Mouse (Mus musculus): ENCODE results near the gene Gas1. TPM values are rescaled to one million over a fixed set of nuclear protein-coding genes. Genes with fewer than 3 reads are reported as not detected.
A peak's percentile ranks its signal among the peaks of the same experiment; 100 is the strongest.

Gene Gas1
- polyA plus RNA-seq, 1 experiment from 2014 or later: 158 TPM

DNA sequence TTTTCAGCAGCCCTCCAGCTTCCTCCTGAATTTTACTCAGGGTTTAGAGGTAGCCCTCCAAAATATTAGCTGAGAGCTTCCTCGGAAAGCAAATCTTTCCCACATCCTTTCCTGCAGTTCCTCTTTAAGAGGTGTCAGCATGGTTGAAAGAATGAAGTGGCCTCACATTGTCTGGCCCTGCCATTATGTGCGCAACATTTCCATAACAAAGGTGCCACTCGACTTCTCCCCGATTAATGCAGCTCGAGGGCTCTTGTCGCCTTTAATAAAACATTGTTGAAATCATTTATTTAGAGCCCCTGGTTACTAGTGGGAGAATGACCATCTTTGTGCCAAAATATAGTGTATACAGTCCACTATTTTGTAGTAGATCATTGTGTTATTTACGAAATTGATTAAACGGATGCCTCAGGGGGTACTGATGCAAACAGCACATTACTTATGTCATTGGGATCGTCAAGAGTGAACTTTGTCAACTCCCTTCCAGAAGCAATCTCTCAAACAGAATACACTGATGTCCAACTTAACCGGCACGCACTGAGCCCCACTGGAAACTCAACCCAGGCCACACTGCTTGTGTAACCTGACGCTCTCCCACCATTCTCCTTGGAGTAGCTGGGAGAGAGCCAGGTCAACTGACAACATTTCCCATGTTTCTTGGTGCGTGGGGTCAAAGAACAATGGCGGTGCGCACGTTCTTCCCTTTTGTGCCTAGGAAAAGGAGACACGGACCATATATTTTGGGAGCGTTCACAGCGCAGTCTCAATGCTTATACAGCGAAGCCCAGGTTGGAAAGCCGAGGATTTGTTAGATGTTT lies 6.1 kb downstream of the Gas1 start:
- H3K4me3 ChIP-seq (ENCODE audit: low read depth, low read length): no peak overlapping the region
- no peaks in the 10 kb centered on the region for H3K9me3 ChIP-seq (ENCODE audit: control insufficient read depth, low read length)
- no peak overlapping the region for H3K9ac ChIP-seq (ENCODE audit: low read depth, low read length)
- 73% methylated on average over 21 of the region's 21 CpGs for WGBS
- no peak overlapping the region for H3K4me2 ChIP-seq (ENCODE audit: low read depth, low read length)
- no peaks in the 10 kb centered on the region for H3K27me3 ChIP-seq (replicated peaks; ENCODE audit: control insufficient read depth, insufficient read depth, low read length)
- H3K36me3 ChIP-seq (ENCODE audit: control insufficient read depth, insufficient read depth, low read length): peaks cover 19% of the 10 kb centered on the region
- DNase-seq (ENCODE audit: low spot score) (no peak), ATAC-seq (ENCODE audit: low read depth) (no peak)
- H3K27ac ChIP-seq (replicated peaks; ENCODE audit: low read depth, low read length): no peak overlapping the region
- H3K4me1 ChIP-seq (ENCODE audit: control insufficient read depth, insufficient read depth, low read length): peaks cover 19% of the 10 kb centered on the region

GRCm38 (mm10) chr13:60169026-60169425 lies 8.1 kb downstream of the Gas1 start:
- no peak overlapping the region for H3K4me3 ChIP-seq (ENCODE audit: low read depth, low read length)
- no peak overlapping the region for H3K4me2 ChIP-seq (ENCODE audit: low read depth, low read length)
- H3K36me3 ChIP-seq (ENCODE audit: control insufficient read depth, insufficient read depth, low read length): 0 out of 2 replicates have a peak, but pooled peaks cover 4% of the 10 kb centered on the region
- no peak for DNase-seq (ENCODE audit: low spot score)
- no peak overlapping the region for H3K9ac ChIP-seq (ENCODE audit: low read depth, low read length)
- ATAC-seq (ENCODE audit: low read depth): no peak
- no peaks in the 10 kb centered on the region for H3K27me3 ChIP-seq (replicated peaks; ENCODE audit: control insufficient read depth, insufficient read depth, low read length)
- WGBS: 98% methylated on average over 2 of the region's 2 CpGs
- H3K9me3 ChIP-seq (ENCODE audit: control insufficient read depth, low read length): no peaks in the 10 kb centered on the region
- H3K27ac ChIP-seq (replicated peaks; ENCODE audit: low read depth, low read length): no peak overlapping the region
- H3K4me1 ChIP-seq (ENCODE audit: control insufficient read depth, insufficient read depth, low read length): peaks cover 19% of the 10 kb centered on the region

DNA sequence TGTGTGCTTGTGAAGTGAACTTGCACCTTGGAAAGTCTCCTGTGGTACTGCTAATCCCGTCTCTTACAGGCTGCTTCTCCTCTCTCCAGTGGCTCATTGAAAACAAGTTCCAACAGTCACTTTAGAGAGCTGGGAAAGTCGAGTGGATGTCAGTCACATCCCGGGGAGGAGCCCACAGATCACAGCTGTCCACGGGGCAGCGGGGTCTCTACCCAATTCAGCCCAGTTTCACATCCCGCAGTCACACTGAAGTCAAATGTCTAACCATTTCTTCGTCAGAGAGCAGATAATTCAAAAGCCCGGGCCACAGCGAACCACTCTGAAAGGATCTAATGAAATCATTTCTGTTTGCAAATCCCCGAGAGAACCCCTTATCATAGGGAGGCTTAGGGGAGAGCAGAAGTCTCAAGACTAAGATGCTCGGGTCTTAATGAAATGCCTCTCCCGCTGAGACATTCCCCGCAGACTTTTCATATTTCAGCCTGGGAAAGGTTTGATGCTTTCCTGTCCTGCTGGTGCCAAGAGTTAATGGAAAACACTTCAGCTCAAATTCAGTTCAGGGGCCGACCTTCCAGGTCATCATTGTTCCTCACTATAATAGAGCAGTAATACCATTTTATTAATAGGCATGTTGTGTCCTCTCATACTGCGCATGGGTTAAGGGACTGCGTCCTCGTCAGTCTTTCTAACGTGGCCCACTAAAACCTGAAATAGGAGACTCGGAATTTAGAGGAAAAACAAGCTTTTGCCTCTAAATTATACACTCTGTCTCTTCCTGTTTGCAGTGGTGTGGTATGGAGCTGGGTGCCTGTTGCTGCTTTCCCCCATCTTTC lies 20.7 kb downstream of the Gas1 start:
- 13% methylated on average over 19 of the region's 19 CpGs for WGBS
- Histone ChIP-seq H3K4me3 (ENCODE audit: low read depth, low read length) (no peak overlapping the region), H3K9ac (ENCODE audit: low read depth, low read length) (peak overlapping the region; percentile 28; the same call in 1 of the 2 replicates), H3K4me1 (ENCODE audit: control insufficient read depth, insufficient read depth, low read length) (peaks cover 15% of the 10 kb centered on the region), H3K27me3 (replicated peaks; ENCODE audit: control insufficient read depth, insufficient read depth, low read length) (no peaks in the 10 kb centered on the region), H3K27ac (replicated peaks; ENCODE audit: low read depth, low read length) (peak overlapping the region; percentile 59), H3K9me3 (ENCODE audit: control insufficient read depth, low read length) (peaks cover 23% of the 10 kb centered on the region), H3K4me2 (ENCODE audit: low read depth, low read length) (peak overlapping the region; percentile 35), H3K36me3 (ENCODE audit: control insufficient read depth, insufficient read depth, low read length) (no peaks in the 10 kb centered on the region)
- peak; percentile 61 for DNase-seq (ENCODE audit: low spot score)
- no peak; the same call in 1 of the 2 replicates for ATAC-seq (ENCODE audit: low read depth)

DNA sequence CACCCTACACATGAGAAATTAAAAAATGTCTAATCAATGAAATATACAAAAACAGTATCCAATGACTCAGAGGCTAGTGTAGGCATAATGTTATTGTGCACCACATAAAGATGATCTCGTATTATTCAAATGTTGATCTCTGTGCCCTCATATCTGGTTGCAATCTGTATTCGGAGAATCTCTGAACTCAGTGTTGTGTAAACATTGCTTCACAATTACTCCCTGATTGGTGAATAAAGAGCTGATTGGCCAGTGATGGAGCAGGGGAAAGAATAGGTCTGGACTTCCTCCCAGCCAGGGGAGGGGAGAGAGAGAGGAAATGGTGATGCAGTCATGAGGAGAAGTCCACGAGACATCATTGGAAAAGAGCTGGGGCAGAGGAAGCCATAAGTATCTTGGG lies 23.0 kb downstream of the Gas1 start:
- Histone ChIP-seq H3K36me3 (ENCODE audit: control insufficient read depth, insufficient read depth, low read length) (no peaks in the 10 kb centered on the region), H3K9ac (ENCODE audit: low read depth, low read length) (no peak overlapping the region), H3K27ac (replicated peaks; ENCODE audit: low read depth, low read length) (no peak overlapping the region), H3K4me3 (ENCODE audit: low read depth, low read length) (no peak overlapping the region), H3K27me3 (replicated peaks; ENCODE audit: control insufficient read depth, insufficient read depth, low read length) (no peaks in the 10 kb centered on the region), H3K4me1 (ENCODE audit: control insufficient read depth, insufficient read depth, low read length) (peaks cover 15% of the 10 kb centered on the region), H3K9me3 (ENCODE audit: control insufficient read depth, low read length) (peaks cover 23% of the 10 kb centered on the region), H3K4me2 (ENCODE audit: low read depth, low read length) (no peak overlapping the region)
- whole genome bisulfite sequencing: 87% methylated on average over 3 of the region's 3 CpGs
- no peak for DNase-seq (ENCODE audit: low spot score)
- no peak for ATAC-seq (ENCODE audit: low read depth)

GRCm38 (mm10) chr13:60148235-60148634 lies 28.9 kb downstream of the Gas1 start:
- Histone ChIP-seq H3K4me3 (ENCODE audit: low read depth, low read length) (no peak overlapping the region), H3K27ac (replicated peaks; ENCODE audit: low read depth, low read length) (peak overlapping the region; percentile 28; the same call in 1 of the 2 replicates), H3K27me3 (replicated peaks; ENCODE audit: control insufficient read depth, insufficient read depth, low read length) (no peaks in the 10 kb centered on the region), H3K4me1 (ENCODE audit: control insufficient read depth, insufficient read depth, low read length) (peaks cover 17% of the 10 kb centered on the region), H3K9ac (ENCODE audit: low read depth, low read length) (no peak overlapping the region), H3K9me3 (ENCODE audit: control insufficient read depth, low read length) (peaks cover 11% of the 10 kb centered on the region), H3K36me3 (ENCODE audit: control insufficient read depth, insufficient read depth, low read length) (no peaks in the 10 kb centered on the region), H3K4me2 (ENCODE audit: low read depth, low read length) (no peak overlapping the region)
- ATAC-seq (ENCODE audit: low read depth) (no peak), DNase-seq (ENCODE audit: low spot score) (no peak)
- 51% methylated on average over 3 of the region's 3 CpGs for WGBS

GRCm38 (mm10) chr13:60147857-60148181 lies 29.3 kb downstream of the Gas1 start:
- WGBS: 65% methylated on average over 2 of the region's 2 CpGs
- Histone ChIP-seq H3K9me3 (ENCODE audit: control insufficient read depth, low read length) (peaks cover 7% of the 10 kb centered on the region), H3K27ac (replicated peaks; ENCODE audit: low read depth, low read length) (peak overlapping the region; percentile 84), H3K4me2 (ENCODE audit: low read depth, low read length) (peak overlapping the region; percentile 62), H3K4me3 (ENCODE audit: low read depth, low read length) (peak overlapping the region; percentile 30; the same call in 1 of the 2 replicates), H3K27me3 (replicated peaks; ENCODE audit: control insufficient read depth, insufficient read depth, low read length) (no peaks in the 10 kb centered on the region), H3K36me3 (ENCODE audit: control insufficient read depth, insufficient read depth, low read length) (no peaks in the 10 kb centered on the region), H3K9ac (ENCODE audit: low read depth, low read length) (peak overlapping the region; percentile 59; the same call in 1 of the 2 replicates), H3K4me1 (ENCODE audit: control insufficient read depth, insufficient read depth, low read length) (peaks cover 17% of the 10 kb centered on the region)
- no peak; the same call in 1 of the 2 replicates for ATAC-seq (ENCODE audit: low read depth)
- DNase-seq (ENCODE audit: low spot score): no peak

GRCm38 (mm10) chr13:60146994-60147856 lies 29.9 kb downstream of the Gas1 start:
- WGBS: 6% methylated on average over 20 of the region's 21 CpGs
- peak overlapping the region; percentile 59 for H3K9ac ChIP-seq (ENCODE audit: low read depth, low read length)
- H3K36me3 ChIP-seq (ENCODE audit: control insufficient read depth, insufficient read depth, low read length): no peaks in the 10 kb centered on the region
- H3K4me2 ChIP-seq (ENCODE audit: low read depth, low read length): peak overlapping the region; percentile 62
- peak overlapping the region; percentile 30 for H3K4me3 ChIP-seq (ENCODE audit: low read depth, low read length)
- H3K9me3 ChIP-seq (ENCODE audit: control insufficient read depth, low read length): peaks cover 5% of the 10 kb centered on the region; the same call in 1 of the 2 replicates
- ATAC-seq (ENCODE audit: low read depth): peak; percentile 64
- H3K4me1 ChIP-seq (ENCODE audit: control insufficient read depth, insufficient read depth, low read length): peaks cover 17% of the 10 kb centered on the region
- peak overlapping the region; percentile 84 for H3K27ac ChIP-seq (replicated peaks; ENCODE audit: low read depth, low read length)
- peak; percentile 79 for DNase-seq (ENCODE audit: low spot score)
- H3K27me3 ChIP-seq (replicated peaks; ENCODE audit: control insufficient read depth, insufficient read depth, low read length): no peaks in the 10 kb centered on the region

- Histone ChIP-seq H3K9ac (ENCODE audit: low read depth, low read length) (no peak overlapping the region), H3K36me3 (ENCODE audit: control insufficient read depth, insufficient read depth, low read length) (no peaks in the 10 kb centered on the region), H3K9me3 (ENCODE audit: control insufficient read depth, low read length) (no peaks in the 10 kb centered on the region), H3K27ac (replicated peaks; ENCODE audit: low read depth, low read length) (no peak overlapping the region), H3K27me3 (replicated peaks; ENCODE audit: control insufficient read depth, insufficient read depth, low read length) (no peaks in the 10 kb centered on the region), H3K4me1 (ENCODE audit: control insufficient read depth, insufficient read depth, low read length) (peaks cover 17% of the 10 kb centered on the region), H3K4me2 (ENCODE audit: low read depth, low read length) (no peak overlapping the region), H3K4me3 (ENCODE audit: low read depth, low read length) (no peak overlapping the region)
- ATAC-seq (ENCODE audit: low read depth) (no peak), DNase-seq (ENCODE audit: low spot score) (no peak)
- 54% methylated on average over 3 of the region's 3 CpGs for WGBS
These were observed 30.9 kb downstream of the Gas1 start for GRCm38 (mm10) chr13:60146231-60146630.

All from embryonic facial prominence, embryonic 14.5 days (tissue).